Mouse (Mus musculus) liver, embryonic 14.5 days (tissue): ENCODE measurements around the gene Gm13288.

ENCODE experiments used
- CTCF ChIP-seq: IDR thresholded peaks from 2 replicates; pipeline ENCODE4 v1.5.1; 2016; ENCODE audit warnings: antibody characterized with exemption, low read depth, control low read depth
- EP300 ChIP-seq: IDR thresholded peaks from 2 replicates; pipeline ENCODE4 v1.6.1; 2016; ENCODE audit warnings: antibody characterized with exemption, low read depth

DNA sequence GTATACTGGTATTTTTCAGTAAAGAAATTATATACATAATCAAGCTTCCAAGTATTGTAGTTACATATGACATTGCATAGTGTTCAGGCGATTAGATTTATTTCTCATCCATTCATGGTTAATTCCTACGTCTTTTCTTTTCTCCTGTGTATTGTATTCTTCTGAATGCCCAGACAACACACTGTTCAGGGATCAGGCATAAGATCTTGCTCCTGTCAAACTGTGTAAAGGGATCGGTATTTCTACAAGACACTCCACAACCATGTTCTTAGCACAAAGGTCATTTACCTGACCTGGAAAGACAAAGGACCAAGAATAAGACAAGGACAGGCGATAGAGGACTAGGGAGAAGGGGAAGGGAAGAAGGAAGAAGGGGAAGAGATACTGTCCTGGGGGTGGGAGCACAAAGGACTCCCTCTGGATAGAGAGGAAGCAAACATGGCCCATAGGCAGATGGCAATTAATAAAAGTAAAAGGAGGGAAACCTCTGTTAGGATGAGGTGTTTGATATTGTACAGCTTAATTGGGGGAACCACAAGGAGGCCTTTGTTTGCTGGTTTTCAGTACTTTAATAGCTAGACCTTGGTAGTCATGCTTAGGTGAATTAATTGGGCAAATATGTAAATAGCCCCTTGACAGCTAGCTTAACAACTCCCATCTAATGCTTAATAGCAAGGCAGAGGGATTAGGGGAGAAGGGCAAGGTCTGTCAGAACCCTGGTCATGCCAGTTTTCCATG is 45.9 kb downstream of the Gm13288 start:
- no peak for TF ChIP-seq CTCF
- no peak for TF ChIP-seq EP300
